Mouse (Mus musculus): ENCODE data around the gene Syndig1l. TPM values are rescaled to one million over a fixed set of nuclear protein-coding genes. Genes with fewer than 3 reads are reported as not detected.

The Syndig1l gene
- total RNA-seq, 1 experiment = 0.09 TPM

- no peak for DNase-seq (ENCODE audit: low read depth, low spot score)
- in situ Hi-C loops (cut with MboI; ENCODE audit: low sequenced_read_pairs in 2 of 2, unreplicated experiment in 2 of 2) = no loop called here
- no peak for TF ChIP-seq CHD2 (IDR thresholded peaks at IDR 0.05; ENCODE audit: low read depth, low read length)
- TF ChIP-seq HCFC1 (IDR thresholded peaks at IDR 0.05; ENCODE audit: borderline replicate concordance, insufficient read depth, low read length) = no peak
- TF ChIP-seq ZC3H11A (IDR thresholded peaks at IDR 0.05; ENCODE audit: borderline replicate concordance, low read depth, low read length) = no peak
- TF ChIP-seq MAFK (IDR thresholded peaks at IDR 0.05; ENCODE audit: insufficient read depth, low read depth, low read length) = no peak
- TF ChIP-seq ZNF384 (IDR thresholded peaks at IDR 0.05; ENCODE audit: low read depth, low read length) = no peak
- Histone ChIP-seq H3K4me1 (ENCODE audit: control insufficient read depth in 2 of 2, insufficient read depth in 2 of 2, low read length in 2 of 2, poor library complexity in 1 of 2) (no peaks in the 10 kb centered on the region), H3K36me3 (ENCODE audit: control insufficient read depth, insufficient read depth, low read length, poor library complexity, severe bottlenecking) (no peaks in the 10 kb centered on the region), H3K27ac (ENCODE audit: insufficient read depth, low read depth, low read length, poor library complexity, severe bottlenecking) (no peak overlapping the region), H3K4me3 (ENCODE audit: insufficient read depth in 1 of 2, low read depth in 1 of 2, low read length in 2 of 2, poor library complexity in 1 of 2, severe bottlenecking in 1 of 2) (no peak overlapping the region), H3K9ac (ENCODE audit: insufficient read depth, low read depth, low read length, poor library complexity, severe bottlenecking) (no peak overlapping the region), H3K9me3 (ENCODE audit: control insufficient read depth, insufficient read depth, low read depth, low read length) (no peaks in the 10 kb centered on the region)
Measured at GRCm38 (mm10) chr12:84706886-84707285, 8.3 kb upstream of the Syndig1l start.

DNA sequence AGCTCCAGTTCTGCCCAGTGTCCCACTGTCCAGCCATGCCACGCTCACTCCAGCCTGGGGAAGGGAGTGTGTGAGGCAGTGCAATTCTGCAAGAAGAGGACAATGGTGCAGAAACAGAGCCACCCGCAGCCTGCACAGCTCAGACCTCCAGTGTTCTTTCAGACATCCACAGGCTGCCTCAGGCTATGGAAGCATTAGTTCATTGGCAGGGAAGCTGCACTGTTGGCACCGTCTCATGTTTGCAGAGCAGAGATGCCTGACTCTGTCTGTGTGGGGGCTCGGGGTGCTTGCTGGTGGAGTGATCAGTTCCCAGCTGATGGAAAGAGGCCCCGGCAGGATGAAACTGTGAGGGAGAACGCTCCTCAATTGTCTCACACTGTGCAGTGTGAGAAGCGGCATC lies 4.0 kb upstream of the Syndig1l start:
- Histone ChIP-seq H3K9ac (ENCODE audit: insufficient read depth, low read depth, low read length, poor library complexity, severe bottlenecking) (no peak overlapping the region), H3K4me1 (ENCODE audit: control insufficient read depth in 2 of 2, insufficient read depth in 2 of 2, low read length in 2 of 2, poor library complexity in 1 of 2) (no peaks in the 10 kb centered on the region), H3K27ac (ENCODE audit: insufficient read depth, low read depth, low read length, poor library complexity, severe bottlenecking) (no peak overlapping the region), H3K9me3 (ENCODE audit: control insufficient read depth, insufficient read depth, low read depth, low read length) (no peaks in the 10 kb centered on the region), H3K36me3 (ENCODE audit: control insufficient read depth, insufficient read depth, low read length, poor library complexity, severe bottlenecking) (no peaks in the 10 kb centered on the region), H3K4me3 (ENCODE audit: insufficient read depth in 1 of 2, low read depth in 1 of 2, low read length in 2 of 2, poor library complexity in 1 of 2, severe bottlenecking in 1 of 2) (no peak overlapping the region)
- DNase-seq (ENCODE audit: low read depth, low spot score) = no peak
- TF ChIP-seq CHD2 (IDR thresholded peaks at IDR 0.05; ENCODE audit: low read depth, low read length) (no peak), HCFC1 (IDR thresholded peaks at IDR 0.05; ENCODE audit: borderline replicate concordance, insufficient read depth, low read length) (no peak), ZNF384 (IDR thresholded peaks at IDR 0.05; ENCODE audit: low read depth, low read length) (no peak), ZC3H11A (IDR thresholded peaks at IDR 0.05; ENCODE audit: borderline replicate concordance, low read depth, low read length) (no peak), MAFK (IDR thresholded peaks at IDR 0.05; ENCODE audit: insufficient read depth, low read depth, low read length) (no peak)
- in situ Hi-C loops (cut with MboI; ENCODE audit: low sequenced_read_pairs in 2 of 2, unreplicated experiment in 2 of 2) = no loop called here

DNA sequence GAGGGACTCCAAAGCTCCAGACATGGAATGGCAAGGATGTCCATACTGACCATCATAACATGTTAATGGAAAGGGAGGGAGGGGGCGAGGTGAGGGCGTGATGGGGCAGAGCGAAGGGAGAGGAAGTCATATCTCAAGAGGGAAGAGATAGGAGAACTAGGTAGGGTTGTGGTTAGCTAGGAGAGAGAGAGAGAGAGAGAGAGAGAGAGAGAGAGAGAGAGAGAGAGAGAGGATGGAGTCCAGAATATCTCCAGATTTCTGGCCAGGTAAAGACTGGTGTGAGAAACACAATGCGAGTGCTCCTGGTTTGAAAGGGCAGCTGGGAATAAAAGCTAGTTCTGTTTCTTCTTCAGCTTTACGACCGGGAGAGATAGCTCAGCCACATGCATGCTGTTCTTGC lies 6.5 kb downstream of the Syndig1l start:
- in situ Hi-C loops (cut with MboI; ENCODE audit: low sequenced_read_pairs in 2 of 2, unreplicated experiment in 2 of 2) = no loop called here
- no peaks in the 10 kb centered on the region for H3K36me3 ChIP-seq (ENCODE audit: control insufficient read depth, insufficient read depth, low read length, poor library complexity, severe bottlenecking)

GRCm38 (mm10) chr12:84691347-84691746 lies 7.3 kb downstream of the Syndig1l start:
- Histone ChIP-seq H3K27ac (ENCODE audit: insufficient read depth, low read depth, low read length, poor library complexity, severe bottlenecking) (no peak overlapping the region), H3K9me3 (ENCODE audit: control insufficient read depth, insufficient read depth, low read depth, low read length) (no peaks in the 10 kb centered on the region), H3K9ac (ENCODE audit: insufficient read depth, low read depth, low read length, poor library complexity, severe bottlenecking) (no peak overlapping the region), H3K36me3 (ENCODE audit: control insufficient read depth, insufficient read depth, low read length, poor library complexity, severe bottlenecking) (no peaks in the 10 kb centered on the region), H3K4me3 (ENCODE audit: insufficient read depth in 1 of 2, low read depth in 1 of 2, low read length in 2 of 2, poor library complexity in 1 of 2, severe bottlenecking in 1 of 2) (no peak overlapping the region), H3K4me1 (ENCODE audit: control insufficient read depth in 2 of 2, insufficient read depth in 2 of 2, low read length in 2 of 2, poor library complexity in 1 of 2) (no peaks in the 10 kb centered on the region)
- no peak for DNase-seq (ENCODE audit: low read depth, low spot score)
- in situ Hi-C loops (cut with MboI; ENCODE audit: low sequenced_read_pairs in 2 of 2, unreplicated experiment in 2 of 2) = no loop called here
- TF ChIP-seq ZNF384 (IDR thresholded peaks at IDR 0.05; ENCODE audit: low read depth, low read length) = no peak
- no peak for TF ChIP-seq MAFK (IDR thresholded peaks at IDR 0.05; ENCODE audit: insufficient read depth, low read depth, low read length)
- TF ChIP-seq CHD2 (IDR thresholded peaks at IDR 0.05; ENCODE audit: low read depth, low read length) = no peak
- TF ChIP-seq HCFC1 (IDR thresholded peaks at IDR 0.05; ENCODE audit: borderline replicate concordance, insufficient read depth, low read length) = no peak
- no peak for TF ChIP-seq ZC3H11A (IDR thresholded peaks at IDR 0.05; ENCODE audit: borderline replicate concordance, low read depth, low read length)

More for the DNA sequence above, 6.5 kb downstream of the Syndig1l start:
- Histone ChIP-seq H3K4me1 (ENCODE audit: control insufficient read depth in 2 of 2, insufficient read depth in 2 of 2, low read length in 2 of 2, poor library complexity in 1 of 2) (no peaks in the 10 kb centered on the region), H3K9ac (ENCODE audit: insufficient read depth, low read depth, low read length, poor library complexity, severe bottlenecking) (no peak overlapping the region), H3K27ac (ENCODE audit: insufficient read depth, low read depth, low read length, poor library complexity, severe bottlenecking) (no peak overlapping the region), H3K9me3 (ENCODE audit: control insufficient read depth, insufficient read depth, low read depth, low read length) (no peaks in the 10 kb centered on the region), H3K4me3 (ENCODE audit: insufficient read depth in 1 of 2, low read depth in 1 of 2, low read length in 2 of 2, poor library complexity in 1 of 2, severe bottlenecking in 1 of 2) (no peak overlapping the region)
- no peak for DNase-seq (ENCODE audit: low read depth, low spot score)
- no peak for TF ChIP-seq ZNF384 (IDR thresholded peaks at IDR 0.05; ENCODE audit: low read depth, low read length)
- TF ChIP-seq CHD2 (IDR thresholded peaks at IDR 0.05; ENCODE audit: low read depth, low read length) = no peak
- TF ChIP-seq MAFK (IDR thresholded peaks at IDR 0.05; ENCODE audit: insufficient read depth, low read depth, low read length) = no peak
- TF ChIP-seq ZC3H11A (IDR thresholded peaks at IDR 0.05; ENCODE audit: borderline replicate concordance, low read depth, low read length) = no peak
- TF ChIP-seq HCFC1 (IDR thresholded peaks at IDR 0.05; ENCODE audit: borderline replicate concordance, insufficient read depth, low read length) = no peak

- Histone ChIP-seq H3K36me3 (ENCODE audit: control insufficient read depth, insufficient read depth, low read length, poor library complexity, severe bottlenecking) (no peaks in the 10 kb centered on the region), H3K4me1 (ENCODE audit: control insufficient read depth in 2 of 2, insufficient read depth in 2 of 2, low read length in 2 of 2, poor library complexity in 1 of 2) (peaks cover 0 to 2% of the 10 kb centered on the region in 2 experiments; a peak in 1 of 4 replicates), H3K27ac (ENCODE audit: insufficient read depth, low read depth, low read length, poor library complexity, severe bottlenecking) (no peak overlapping the region), H3K4me3 (ENCODE audit: insufficient read depth in 1 of 2, low read depth in 1 of 2, low read length in 2 of 2, poor library complexity in 1 of 2, severe bottlenecking in 1 of 2) (no peak overlapping the region), H3K9ac (ENCODE audit: insufficient read depth, low read depth, low read length, poor library complexity, severe bottlenecking) (no peak overlapping the region), H3K9me3 (ENCODE audit: control insufficient read depth, insufficient read depth, low read depth, low read length) (no peaks in the 10 kb centered on the region)
- in situ Hi-C loops (cut with MboI; ENCODE audit: low sequenced_read_pairs in 2 of 2, unreplicated experiment in 2 of 2) = no loop called here
- no peak for TF ChIP-seq HCFC1 (IDR thresholded peaks at IDR 0.05; ENCODE audit: borderline replicate concordance, insufficient read depth, low read length)
- no peak for TF ChIP-seq ZNF384 (IDR thresholded peaks at IDR 0.05; ENCODE audit: low read depth, low read length)
- TF ChIP-seq ZC3H11A (IDR thresholded peaks at IDR 0.05; ENCODE audit: borderline replicate concordance, low read depth, low read length) = no peak
- TF ChIP-seq MAFK (IDR thresholded peaks at IDR 0.05; ENCODE audit: insufficient read depth, low read depth, low read length) = no peak
- TF ChIP-seq CHD2 (IDR thresholded peaks at IDR 0.05; ENCODE audit: low read depth, low read length) = no peak
- no peak for DNase-seq (ENCODE audit: low read depth, low spot score)
Measured at GRCm38 (mm10) chr12:84689051-84689450, 9.6 kb downstream of the Syndig1l start.

Measured in ES-E14 (cell line).